Mouse (Mus musculus): ENCODE data around the gene Comtd1. TPM values are rescaled to one million over a fixed set of nuclear protein-coding genes. Genes with fewer than 3 reads are reported as not detected.

Gene Comtd1
- polyA plus RNA-seq, 1 experiment = 19.4 TPM

DNA sequence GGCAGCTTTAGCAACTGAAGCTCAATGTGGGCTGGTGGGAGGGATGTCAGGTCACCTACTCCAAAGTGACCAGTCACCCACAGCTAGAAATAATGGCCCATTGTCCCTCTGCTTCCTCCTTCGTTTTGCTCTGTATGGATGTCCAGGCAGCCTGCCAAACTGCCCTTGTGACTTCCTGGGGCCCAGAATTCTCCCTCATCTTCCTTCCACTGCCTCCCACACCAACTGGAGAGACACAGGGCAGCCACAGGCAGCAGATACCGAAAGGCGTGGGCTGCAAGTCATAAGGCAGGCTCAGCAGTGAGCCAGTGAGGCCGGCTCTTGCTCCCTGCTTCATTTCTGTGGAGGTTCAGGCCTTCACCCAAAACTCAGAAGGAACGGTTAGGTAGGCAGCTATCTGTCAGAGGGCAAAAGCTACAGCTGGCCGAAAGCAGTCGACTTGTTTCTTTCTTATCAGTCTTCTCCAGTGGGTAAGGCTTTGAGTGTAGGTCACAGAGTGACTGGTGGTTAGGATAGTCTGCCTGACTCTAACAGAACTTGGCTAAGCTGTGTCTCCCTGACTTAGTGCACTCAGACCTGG, 25.9 kb downstream of the Comtd1 start:
- no peaks in the 10 kb centered on the region for H3K27me3 ChIP-seq (ENCODE audit: control insufficient read depth, insufficient read depth, low read length)
- H3K27ac ChIP-seq (ENCODE audit: insufficient read depth, low read length) = peak overlapping the region; percentile 28
- no peak overlapping the region for H3K4me3 ChIP-seq (ENCODE audit: extremely low read depth, insufficient read depth, insufficient read length)
- no peaks in the 10 kb centered on the region for H3K4me1 ChIP-seq (ENCODE audit: control insufficient read depth, insufficient read depth, insufficient read length)
- H3K36me3 ChIP-seq (ENCODE audit: control insufficient read depth, insufficient read depth, low read length) = no peaks in the 10 kb centered on the region
- peak in 1 of 2 experiments; percentile 19 for DNase-seq (ENCODE audit: low read depth in 1 of 2, low spot score in 2 of 2)
- no peak for TF ChIP-seq CTCF (IDR thresholded peaks at IDR 0.05; ENCODE audit: extremely low read depth, insufficient read depth, insufficient read length, insufficient replicate concordance)
- no peak for TF ChIP-seq POLR2A (IDR thresholded peaks at IDR 0.05; ENCODE audit: low read depth, low read length)
- WGBS = 27% methylated on average over 7 of the region's 7 CpGs

DNA sequence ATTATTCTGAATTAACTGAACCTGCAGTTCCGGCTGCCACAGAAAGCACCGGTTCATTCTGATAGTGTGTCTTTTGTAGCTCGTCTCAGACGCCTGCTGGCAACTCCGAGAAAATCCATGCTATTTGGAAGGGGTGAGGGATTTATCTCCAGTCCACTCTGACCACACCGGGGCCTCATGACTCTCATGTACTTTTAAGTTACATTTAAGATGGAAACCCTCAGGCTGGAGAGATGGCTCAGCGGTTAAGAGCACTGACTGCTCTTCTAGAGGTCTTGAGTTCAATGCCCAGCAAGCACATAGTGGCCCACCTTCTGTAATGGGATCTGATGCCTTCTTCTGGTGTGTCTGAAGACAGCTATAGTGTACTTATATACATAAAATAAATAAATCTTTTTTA, 26.5 kb downstream of the Comtd1 start:
- no peak overlapping the region for H3K4me3 ChIP-seq (ENCODE audit: extremely low read depth, insufficient read depth, insufficient read length)
- no peaks in the 10 kb centered on the region for H3K4me1 ChIP-seq (ENCODE audit: control insufficient read depth, insufficient read depth, insufficient read length)
- H3K27me3 ChIP-seq (ENCODE audit: control insufficient read depth, insufficient read depth, low read length) = no peaks in the 10 kb centered on the region
- no peaks in the 10 kb centered on the region for H3K36me3 ChIP-seq (ENCODE audit: control insufficient read depth, insufficient read depth, low read length)
- WGBS = 91% methylated on average over 7 of the region's 7 CpGs
- DNase-seq (ENCODE audit: low read depth in 1 of 2, low spot score in 2 of 2) = no peak
- TF ChIP-seq CTCF (IDR thresholded peaks at IDR 0.05; ENCODE audit: extremely low read depth, insufficient read depth, insufficient read length, insufficient replicate concordance) (no peak), POLR2A (IDR thresholded peaks at IDR 0.05; ENCODE audit: low read depth, low read length) (no peak)
- no peak overlapping the region for H3K27ac ChIP-seq (ENCODE audit: insufficient read depth, low read length)

DNA sequence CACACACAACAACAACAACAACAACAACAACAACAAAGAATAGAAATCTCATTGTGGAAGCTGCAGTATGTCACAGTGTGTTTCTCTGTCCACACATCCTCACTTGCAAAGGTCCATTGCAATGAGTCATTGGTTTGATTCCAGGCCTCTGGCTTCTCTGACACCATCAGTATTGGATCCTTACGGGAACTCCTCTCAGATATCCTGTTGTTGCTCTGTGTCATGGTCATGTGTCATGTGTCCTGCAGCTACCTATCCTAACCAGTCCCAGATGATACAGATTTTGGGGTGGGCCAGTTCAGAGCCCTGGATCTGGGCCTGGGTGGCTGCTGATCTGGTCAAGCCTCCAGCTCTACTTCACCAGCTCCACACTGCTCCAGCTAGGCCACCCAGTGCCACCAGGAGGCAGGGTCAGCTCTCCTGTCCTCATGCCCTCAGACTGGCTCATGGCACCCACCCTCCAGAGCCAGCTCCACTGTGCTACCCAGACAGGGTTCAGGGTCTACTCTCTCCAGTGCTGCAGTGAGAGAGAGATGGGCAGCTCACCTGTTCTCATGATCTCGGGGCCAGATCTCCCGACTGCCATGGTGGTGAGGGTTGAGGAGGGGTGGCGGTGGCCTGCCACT, 27.8 kb downstream of the Comtd1 start:
- Histone ChIP-seq H3K4me1 (ENCODE audit: control insufficient read depth, insufficient read depth, insufficient read length) (no peaks in the 10 kb centered on the region), H3K4me3 (ENCODE audit: extremely low read depth, insufficient read depth, insufficient read length) (no peak overlapping the region), H3K36me3 (ENCODE audit: control insufficient read depth, insufficient read depth, low read length) (no peaks in the 10 kb centered on the region), H3K27ac (ENCODE audit: insufficient read depth, low read length) (no peak overlapping the region), H3K27me3 (ENCODE audit: control insufficient read depth, insufficient read depth, low read length) (no peaks in the 10 kb centered on the region)
- no peak for TF ChIP-seq POLR2A (IDR thresholded peaks at IDR 0.05; ENCODE audit: low read depth, low read length)
- TF ChIP-seq CTCF (IDR thresholded peaks at IDR 0.05; ENCODE audit: extremely low read depth, insufficient read depth, insufficient read length, insufficient replicate concordance) = no peak
- DNase-seq (ENCODE audit: low read depth in 1 of 2, low spot score in 2 of 2) = no peak
- WGBS = 93% methylated on average over 4 of the region's 4 CpGs

DNA sequence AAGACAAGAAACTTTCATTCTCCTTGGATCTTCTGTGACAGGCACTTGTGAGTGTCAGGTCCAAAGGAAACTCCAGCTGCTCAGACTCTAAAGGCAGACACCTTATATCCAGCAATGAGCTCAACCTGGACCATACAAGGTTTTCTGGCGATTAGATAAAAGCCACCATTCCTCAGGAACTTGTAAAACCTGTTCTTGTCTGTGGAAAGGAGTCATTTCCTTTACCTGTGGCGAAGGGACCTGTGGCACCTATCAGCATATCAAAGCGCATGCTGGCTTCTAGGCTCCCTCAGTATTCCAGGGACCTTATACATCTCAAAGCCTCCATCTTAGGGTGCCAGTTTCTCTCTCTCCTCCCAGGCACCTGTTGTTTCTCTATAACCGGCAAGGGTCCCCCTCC, 31.3 kb downstream of the Comtd1 start:
- no peak overlapping the region for H3K27ac ChIP-seq (ENCODE audit: insufficient read depth, low read length)
- no peak for TF ChIP-seq CTCF (IDR thresholded peaks at IDR 0.05; ENCODE audit: extremely low read depth, insufficient read depth, insufficient read length, insufficient replicate concordance)
- TF ChIP-seq POLR2A (IDR thresholded peaks at IDR 0.05; ENCODE audit: low read depth, low read length) = no peak
- 86% methylated on average over 4 of the region's 4 CpGs for WGBS
- H3K27me3 ChIP-seq (ENCODE audit: control insufficient read depth, insufficient read depth, low read length) = no peaks in the 10 kb centered on the region
- H3K4me3 ChIP-seq (ENCODE audit: extremely low read depth, insufficient read depth, insufficient read length) = no peak overlapping the region
- H3K4me1 ChIP-seq (ENCODE audit: control insufficient read depth, insufficient read depth, insufficient read length) = no peaks in the 10 kb centered on the region
- DNase-seq (ENCODE audit: low read depth in 1 of 2, low spot score in 2 of 2) = no peak
- H3K36me3 ChIP-seq (ENCODE audit: control insufficient read depth, insufficient read depth, low read length) = no peaks in the 10 kb centered on the region

DNA sequence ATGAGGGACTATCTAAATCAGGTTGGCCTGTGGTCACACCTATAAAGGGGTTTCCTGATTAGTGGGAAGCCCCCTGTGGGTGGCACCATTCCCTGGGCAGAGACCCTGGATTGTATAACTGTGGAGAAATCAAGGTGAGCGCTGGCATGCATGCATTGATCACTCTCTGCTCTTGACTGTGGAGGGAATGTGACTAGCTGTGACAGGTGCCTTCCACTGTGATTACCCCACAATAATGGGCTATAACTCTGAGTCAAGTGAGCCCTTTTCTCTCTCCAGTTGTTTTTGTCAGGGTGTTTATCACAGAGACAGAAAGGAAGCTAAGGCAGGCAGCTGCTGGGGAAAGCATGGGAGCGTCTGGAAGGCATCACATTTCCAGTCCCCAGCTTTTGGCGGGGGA, 32.5 kb downstream of the Comtd1 start:
- H3K27ac ChIP-seq (ENCODE audit: insufficient read depth, low read length) = no peak overlapping the region
- H3K4me1 ChIP-seq (ENCODE audit: control insufficient read depth, insufficient read depth, insufficient read length) = 0 out of 2 replicates have a peak, but pooled peaks cover 2% of the 10 kb centered on the region
- H3K27me3 ChIP-seq (ENCODE audit: control insufficient read depth, insufficient read depth, low read length) = no peaks in the 10 kb centered on the region
- no peak for DNase-seq (ENCODE audit: low read depth in 1 of 2, low spot score in 2 of 2)
- TF ChIP-seq POLR2A (IDR thresholded peaks at IDR 0.05; ENCODE audit: low read depth, low read length) (no peak), CTCF (IDR thresholded peaks at IDR 0.05; ENCODE audit: extremely low read depth, insufficient read depth, insufficient read length, insufficient replicate concordance) (no peak)
- no peaks in the 10 kb centered on the region for H3K36me3 ChIP-seq (ENCODE audit: control insufficient read depth, insufficient read depth, low read length)
- no peak overlapping the region for H3K4me3 ChIP-seq (ENCODE audit: extremely low read depth, insufficient read depth, insufficient read length)
- WGBS = 92% methylated on average over 3 of the region's 3 CpGs

DNA sequence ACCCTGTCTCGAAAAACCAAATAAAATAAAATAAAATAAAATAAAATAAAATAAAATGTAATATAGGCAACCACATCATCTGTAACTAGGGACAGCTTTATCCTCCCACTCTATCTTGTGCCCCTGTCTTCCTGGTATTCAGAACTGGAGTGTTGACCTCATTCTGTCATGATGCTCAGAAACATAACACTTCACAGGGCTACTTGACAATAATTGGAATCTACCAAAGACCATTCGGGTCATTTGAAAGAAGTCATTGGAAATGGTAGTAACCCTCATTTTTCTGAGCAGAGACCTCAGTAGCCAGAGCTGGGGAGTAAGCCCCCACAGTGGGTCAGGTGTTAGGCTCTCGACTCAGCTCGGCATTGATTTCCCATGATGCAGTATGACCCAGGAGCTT, 34.2 kb downstream of the Comtd1 start:
- H3K4me3 ChIP-seq (ENCODE audit: extremely low read depth, insufficient read depth, insufficient read length) = no peak overlapping the region
- no peaks in the 10 kb centered on the region for H3K36me3 ChIP-seq (ENCODE audit: control insufficient read depth, insufficient read depth, low read length)
- 91% methylated on average over 4 of the region's 4 CpGs for WGBS
- no peaks in the 10 kb centered on the region for H3K27me3 ChIP-seq (ENCODE audit: control insufficient read depth, insufficient read depth, low read length)
- H3K4me1 ChIP-seq (ENCODE audit: control insufficient read depth, insufficient read depth, insufficient read length) = 0 out of 2 replicates have a peak, but pooled peaks cover 2% of the 10 kb centered on the region
- no peak for DNase-seq (ENCODE audit: low read depth in 1 of 2, low spot score in 2 of 2)
- H3K27ac ChIP-seq (ENCODE audit: insufficient read depth, low read length) = no peak overlapping the region
- TF ChIP-seq CTCF (IDR thresholded peaks at IDR 0.05; ENCODE audit: extremely low read depth, insufficient read depth, insufficient read length, insufficient replicate concordance) (no peak), POLR2A (IDR thresholded peaks at IDR 0.05; ENCODE audit: low read depth, low read length) (no peak)

DNA sequence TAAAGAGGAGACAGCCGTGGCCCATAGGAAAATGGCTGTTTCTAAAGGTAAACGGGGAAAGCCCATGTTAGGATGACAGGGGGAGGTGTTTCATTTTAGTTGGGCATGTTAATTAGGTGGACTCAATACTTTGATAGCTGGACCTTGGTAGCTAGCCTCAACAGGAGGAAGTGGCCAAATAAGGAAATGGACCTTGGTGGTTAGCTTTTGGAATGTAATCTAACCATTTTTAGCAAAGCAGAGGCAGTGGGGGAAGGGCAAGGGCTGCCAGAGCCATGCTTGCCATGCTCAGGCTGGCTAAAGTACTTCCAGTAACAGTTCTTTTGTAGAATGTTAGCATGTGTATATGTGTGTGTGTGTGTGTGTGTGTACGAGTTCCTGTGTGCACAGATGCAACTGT, 34.9 kb downstream of the Comtd1 start:
- H3K4me3 ChIP-seq (ENCODE audit: extremely low read depth, insufficient read depth, insufficient read length) = no peak overlapping the region
- WGBS = 85% methylated on average over 3 of the region's 3 CpGs
- DNase-seq (ENCODE audit: low read depth in 1 of 2, low spot score in 2 of 2) = no peak
- H3K27me3 ChIP-seq (ENCODE audit: control insufficient read depth, insufficient read depth, low read length) = no peaks in the 10 kb centered on the region
- TF ChIP-seq POLR2A (IDR thresholded peaks at IDR 0.05; ENCODE audit: low read depth, low read length) (no peak), CTCF (IDR thresholded peaks at IDR 0.05; ENCODE audit: extremely low read depth, insufficient read depth, insufficient read length, insufficient replicate concordance) (no peak)
- no peak overlapping the region; the same call in 1 of the 2 replicates for H3K27ac ChIP-seq (ENCODE audit: insufficient read depth, low read length)
- H3K36me3 ChIP-seq (ENCODE audit: control insufficient read depth, insufficient read depth, low read length) = no peaks in the 10 kb centered on the region
- H3K4me1 ChIP-seq (ENCODE audit: control insufficient read depth, insufficient read depth, insufficient read length) = 0 out of 2 replicates have a peak, but pooled peaks cover 2% of the 10 kb centered on the region

Data from spleen, adult 2 months (tissue).